Mouse (Mus musculus) small intestine, adult 2 months (tissue): ENCODE results near the gene Gm20388. TPM values are rescaled to one million over a fixed set of nuclear protein-coding genes. Genes with fewer than 3 reads are reported as not detected.
A peak's percentile ranks its signal among the peaks of the same experiment; 100 is the strongest.

Experiments
- H3K27ac ChIP-seq: fragments of 200-500 bp; 2 replicates; pipeline ENCODE4 v1.5.1; 2012; ENCODE audit warnings: low read depth, low read length, control low read depth, inconsistent platforms; ENCODE audit not compliant: insufficient read depth
- H3K27me3 ChIP-seq: fragments of 200-500 bp; 2 replicates; pipeline ENCODE4 v1.6.1; 2012; ENCODE audit warnings: mild to moderate bottlenecking, moderate library complexity, low read length, inconsistent platforms; ENCODE audit not compliant: control insufficient read depth, insufficient read depth
- H3K36me3 ChIP-seq: fragments of 200-500 bp; 2 replicates; pipeline ENCODE4 v1.6.1; 2012; ENCODE audit warnings: mild to moderate bottlenecking, low read length, control low read depth, inconsistent platforms; ENCODE audit not compliant: control insufficient read depth, insufficient read depth
- H3K4me1 ChIP-seq: fragments of 200-500 bp; 2 replicates; pipeline ENCODE4 v1.6.1; 2012; ENCODE audit warnings: low read length, inconsistent platforms, mixed read lengths; ENCODE audit not compliant: control insufficient read depth, insufficient read depth, insufficient read length
- H3K4me3 ChIP-seq: fragments of 200-500 bp; 2 replicates; pipeline ENCODE4 v1.5.1; 2012; ENCODE audit warnings: low read depth, mild to moderate bottlenecking, control low read depth, inconsistent platforms, low read length, moderate library complexity
- CTCF ChIP-seq: fragments of 200-500 bp; IDR thresholded peaks from 2 replicates; pipeline ENCODE4 v1.5.1; 2012; ENCODE audit warnings: low read depth, mild to moderate bottlenecking, control low read depth, inconsistent platforms, low read length, moderate library complexity, mixed read lengths; ENCODE audit not compliant: insufficient replicate concordance, insufficient read length; ENCODE audit errors: extremely low read depth
- POLR2A ChIP-seq: fragments of 200-500 bp; IDR thresholded peaks from 2 replicates; pipeline ENCODE4 v1.6.1; 2012; ENCODE audit warnings: low read depth, mild to moderate bottlenecking, control low read depth, inconsistent platforms, low read length, moderate library complexity
- WGBS: fragments of 180-500 bp; shearing (Covaris S2); methylation state at CpG from one replicate; pipeline ENCODE4 v1.1.7; 2018; 5-methylcytosine and 5-hydroxymethylcytosine counted together
- polyA plus RNA-seq: library from polyadenylated mRNA; depleted of rRNA; stranded (reverse); fragments of >200 nt; gene quantifications from 2 replicates; pipeline ENCODE4 v1.2.3, GENCODE M21; 2012

Gm20388 gene
- polyA plus RNA-seq, 1 experiment, result 37.3 TPM

DNA sequence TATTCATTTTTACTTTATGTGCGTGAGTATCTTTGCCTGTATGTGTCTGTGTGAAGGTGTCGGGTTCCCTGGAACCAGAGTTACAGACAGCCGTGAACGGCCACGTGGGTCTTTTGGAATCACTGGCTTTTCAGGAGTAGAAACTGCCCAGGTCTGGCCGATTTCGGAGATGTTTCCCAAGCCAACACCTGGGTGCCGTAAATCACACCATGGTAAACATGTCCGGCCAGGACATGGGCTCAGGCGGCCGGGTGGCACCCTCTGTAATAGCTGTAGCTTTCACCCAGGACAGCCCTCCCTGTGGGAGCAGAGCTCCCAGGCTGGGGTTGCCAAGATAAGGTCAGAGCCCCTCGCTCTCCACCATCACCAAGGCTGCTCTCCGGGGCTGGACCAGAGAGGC, 974.2 kb downstream of the Gm20388 start:
- Histone ChIP-seq H3K4me3 (no peak overlapping the region), H3K27ac (peak overlapping the region; percentile 68), H3K4me1 (no peaks in the 10 kb centered on the region; the same call in 1 of the 2 replicates), H3K36me3 (no peaks in the 10 kb centered on the region), H3K27me3 (peaks cover 39% of the 10 kb centered on the region)
- no peak for TF ChIP-seq CTCF
- no peak for TF ChIP-seq POLR2A
- 13% methylated on average over 13 of the region's 13 CpGs for WGBS

- H3K4me3 ChIP-seq, result no peak overlapping the region
- no peaks in the 10 kb centered on the region for H3K36me3 ChIP-seq
- peaks cover 44% of the 10 kb centered on the region for H3K27me3 ChIP-seq
- WGBS, result 14% methylated on average over 10 of the region's 10 CpGs
- TF ChIP-seq POLR2A, result no peak
- TF ChIP-seq CTCF, result peak; percentile 61; the same call in 1 of the 2 replicates
- no peaks in the 10 kb centered on the region; the same call in 1 of the 2 replicates for H3K4me1 ChIP-seq
- no peak overlapping the region for H3K27ac ChIP-seq
These were observed 976.6 kb downstream of the Gm20388 start for GRCm38 (mm10) chr8:120887254-120887653.

GRCm38 (mm10) chr8:120888005-120888404, 977.4 kb downstream of the Gm20388 start:
- Histone ChIP-seq H3K27ac (no peak overlapping the region), H3K36me3 (no peaks in the 10 kb centered on the region), H3K4me1 (no peaks in the 10 kb centered on the region; the same call in 1 of the 2 replicates), H3K4me3 (no peak overlapping the region), H3K27me3 (peaks cover 43% of the 10 kb centered on the region)
- WGBS, result 51% methylated on average over 5 of the region's 5 CpGs
- TF ChIP-seq POLR2A (no peak), CTCF (no peak)

DNA sequence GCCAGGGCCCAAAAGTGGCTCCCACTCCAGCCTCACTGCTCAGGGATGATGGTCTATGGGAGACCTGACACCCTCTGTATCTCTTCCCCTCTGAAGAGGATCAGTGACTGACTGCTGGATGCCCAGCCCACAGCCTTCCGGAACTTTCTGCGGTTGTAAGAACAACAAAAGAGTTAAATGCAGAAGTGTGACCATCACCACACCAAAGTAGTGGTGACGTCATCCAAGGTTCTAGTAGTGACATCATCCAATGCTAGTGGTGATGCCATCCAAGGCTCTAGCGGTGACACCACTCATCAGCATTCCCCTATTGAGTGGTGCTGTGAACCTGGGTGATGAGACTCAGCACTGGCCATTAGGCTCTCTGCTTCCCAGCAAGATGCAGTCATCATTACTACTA, 978.5 kb downstream of the Gm20388 start:
- H3K4me1 ChIP-seq, result no peaks in the 10 kb centered on the region; the same call in 1 of the 2 replicates
- TF ChIP-seq POLR2A (no peak), CTCF (no peak)
- H3K36me3 ChIP-seq, result no peaks in the 10 kb centered on the region
- no peak overlapping the region for H3K27ac ChIP-seq
- H3K4me3 ChIP-seq, result no peak overlapping the region
- WGBS, result 82% methylated on average over 4 of the region's 4 CpGs
- peaks cover 32% of the 10 kb centered on the region for H3K27me3 ChIP-seq

GRCm38 (mm10) chr8:120890068-120890467, 979.4 kb downstream of the Gm20388 start:
- Histone ChIP-seq H3K27ac (no peak overlapping the region), H3K4me3 (no peak overlapping the region), H3K4me1 (no peaks in the 10 kb centered on the region; the same call in 1 of the 2 replicates), H3K27me3 (peaks cover 24% of the 10 kb centered on the region), H3K36me3 (no peaks in the 10 kb centered on the region)
- no peak for TF ChIP-seq CTCF
- TF ChIP-seq POLR2A, result no peak
- WGBS, result 14% methylated on average over 11 of the region's 11 CpGs

DNA sequence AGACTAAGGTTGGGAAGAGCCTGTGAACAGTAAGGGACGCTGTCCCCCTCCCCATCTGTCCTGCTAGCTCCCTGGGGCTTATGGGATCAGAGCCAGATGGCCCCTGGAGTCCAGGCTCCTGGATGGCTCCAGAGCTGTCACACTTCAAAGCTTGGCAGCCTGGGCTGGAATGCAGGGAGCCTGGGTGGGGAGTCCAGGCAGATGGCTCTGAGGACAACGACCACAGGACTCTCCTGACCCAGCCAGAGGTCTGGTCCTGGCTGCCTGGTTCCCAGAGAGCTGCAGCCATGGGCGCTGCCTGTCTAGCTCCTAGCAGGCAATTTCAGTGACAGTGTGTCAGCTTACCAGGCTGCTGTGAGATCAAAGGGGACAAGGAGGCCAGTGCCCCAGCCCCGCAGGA, 984.4 kb downstream of the Gm20388 start:
- peaks cover 4% of the 10 kb centered on the region; the same call in 1 of the 2 replicates for H3K27me3 ChIP-seq
- H3K27ac ChIP-seq, result no peak overlapping the region
- no peaks in the 10 kb centered on the region for H3K36me3 ChIP-seq
- no peak overlapping the region for H3K4me3 ChIP-seq
- WGBS, result 15% methylated on average over 4 of the region's 4 CpGs
- H3K4me1 ChIP-seq, result no peaks in the 10 kb centered on the region; the same call in 1 of the 2 replicates
- TF ChIP-seq POLR2A (no peak), CTCF (no peak)

DNA sequence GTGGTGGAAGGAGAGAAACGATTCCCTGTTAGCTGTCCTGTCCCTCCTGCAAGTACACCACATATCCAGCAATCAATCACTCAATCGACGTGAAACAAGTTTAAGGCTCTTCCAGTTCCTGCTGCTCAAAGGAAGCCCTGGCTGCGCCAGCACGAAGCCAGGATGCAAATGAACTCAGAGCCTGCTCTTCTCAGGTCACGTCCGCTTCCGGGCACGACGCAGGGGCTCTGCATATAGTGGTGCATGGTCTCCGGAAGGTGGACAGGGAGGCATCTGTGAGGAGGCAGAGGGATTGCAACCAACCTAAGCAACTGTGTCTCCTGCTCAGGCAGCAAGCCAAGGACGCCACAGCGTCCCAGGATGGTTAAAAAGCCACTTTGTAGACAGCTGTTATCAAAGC, 985.0 kb downstream of the Gm20388 start:
- Histone ChIP-seq H3K4me3 (no peak overlapping the region), H3K27me3 (no peaks in the 10 kb centered on the region; the same call in 1 of the 2 replicates), H3K4me1 (no peaks in the 10 kb centered on the region; the same call in 1 of the 2 replicates), H3K27ac (no peak overlapping the region), H3K36me3 (no peaks in the 10 kb centered on the region)
- TF ChIP-seq POLR2A (no peak), CTCF (no peak)
- 14% methylated on average over 13 of the region's 13 CpGs for WGBS
